Mouse (Mus musculus) 416B (cell line): ENCODE data around the gene Ppfibp1.
A peak's percentile ranks its signal among the peaks of the same experiment; 100 is the strongest.

Experiments
- DNase-seq: peaks from one replicate; pipeline ENCODE4 v3.0.0; 2011; ENCODE audit warnings: low read depth

The Ppfibp1 gene

DNA sequence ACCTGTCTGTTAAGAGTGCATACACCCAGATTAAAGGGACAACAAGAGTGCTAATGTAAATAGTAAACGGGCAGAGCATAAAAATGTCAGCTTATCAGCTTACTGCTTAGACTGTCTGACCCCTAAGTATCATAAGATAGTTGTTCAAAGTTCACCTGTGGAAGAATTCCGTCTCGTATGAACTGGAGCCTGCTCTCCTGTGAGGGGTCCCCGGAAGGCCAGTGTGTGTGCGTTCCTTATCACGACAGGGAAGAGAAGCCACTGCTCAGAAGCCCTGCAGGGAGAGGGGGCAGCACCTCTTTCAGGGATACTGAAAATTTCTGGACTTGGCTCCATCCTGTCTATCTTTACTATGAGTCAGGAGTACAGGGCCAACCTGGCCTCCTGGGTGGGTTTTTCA is 108.7 kb downstream of the Ppfibp1 start:
- DNase-seq, result no peak

DNA sequence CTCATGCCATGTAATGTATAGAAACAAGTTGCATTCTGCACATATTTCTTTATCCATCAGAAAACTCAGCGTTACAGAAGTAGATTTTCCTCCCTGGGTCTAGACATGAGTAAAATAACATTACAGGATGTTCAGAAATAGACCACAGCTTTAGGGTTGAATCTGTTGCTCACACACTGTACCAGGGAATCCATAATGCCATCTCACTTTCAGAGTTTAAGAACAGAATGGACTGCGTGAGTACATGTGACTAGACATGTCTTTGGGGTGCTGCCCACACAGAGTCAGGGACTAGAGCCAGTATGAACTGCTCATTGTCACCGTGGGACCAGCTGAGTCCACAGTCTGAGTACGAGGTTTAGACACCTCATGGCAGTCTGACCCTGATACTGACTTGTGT is 110.4 kb downstream of the Ppfibp1 start:
- DNase-seq, result no peak

DNA sequence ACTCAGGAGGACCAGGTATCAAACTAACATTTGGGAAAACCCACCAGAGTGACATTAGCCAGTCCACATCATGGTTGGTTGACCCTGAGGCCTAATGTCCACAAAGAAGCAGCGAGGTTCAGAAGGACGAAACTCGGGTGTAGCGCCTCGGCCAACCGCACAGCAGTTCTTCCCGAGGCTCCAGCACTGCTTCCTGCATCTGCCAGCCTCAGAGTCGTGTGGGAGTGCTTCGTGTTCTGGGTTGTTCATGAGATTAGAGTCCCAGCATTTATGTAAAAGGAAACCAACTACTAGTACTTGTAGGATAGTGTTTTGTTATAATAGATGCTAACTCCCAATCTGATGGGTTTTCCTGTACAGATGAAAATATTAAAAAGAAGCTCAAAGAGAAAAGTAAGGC is 111.0 kb downstream of the Ppfibp1 start:
- no peak for DNase-seq

GRCm38 (mm10) chr6:146999755-147000154 is 111.5 kb downstream of the Ppfibp1 start:
- no peak for DNase-seq

- DNase-seq, result peak; percentile 59
These were observed 119.9 kb downstream of the Ppfibp1 start for GRCm38 (mm10) chr6:147008148-147008547.

- DNase-seq, result no peak
These were observed 122.1 kb downstream of the Ppfibp1 start for GRCm38 (mm10) chr6:147010358-147010757.

DNA sequence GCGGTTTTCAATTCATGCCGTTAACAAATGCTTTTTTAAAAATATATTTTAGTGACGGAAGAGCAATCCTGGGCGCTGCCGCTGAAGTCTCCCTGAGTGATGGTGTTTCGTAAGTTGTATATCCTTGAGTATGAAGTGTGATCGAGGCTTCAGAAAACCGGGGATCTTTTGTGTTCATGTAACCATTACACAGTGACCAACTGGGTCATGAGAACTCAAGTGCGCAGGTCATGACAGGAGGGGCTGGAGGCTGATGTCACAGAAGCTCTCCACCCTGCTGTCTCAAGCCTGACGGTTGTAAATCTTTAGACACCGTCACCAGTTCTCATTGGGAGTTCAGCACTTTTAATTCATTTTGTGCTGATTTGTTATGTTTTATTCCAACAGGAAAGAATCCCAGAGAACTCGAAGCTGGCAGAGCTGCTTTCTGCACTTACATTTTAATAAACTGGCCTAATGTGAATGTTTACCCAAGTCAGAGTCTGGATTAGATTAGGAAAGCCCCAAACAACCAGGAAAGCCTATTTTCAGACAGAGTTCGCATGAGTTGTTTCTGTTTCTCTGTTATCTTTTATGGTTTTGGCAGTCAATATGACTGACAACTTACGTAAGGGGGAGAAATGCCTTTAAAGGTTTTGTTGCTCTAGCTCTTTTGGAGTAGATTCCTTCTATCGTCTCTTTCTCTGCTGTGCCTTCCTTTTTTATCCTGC is 122.7 kb downstream of the Ppfibp1 start:
- DNase-seq, result no peak

DNA sequence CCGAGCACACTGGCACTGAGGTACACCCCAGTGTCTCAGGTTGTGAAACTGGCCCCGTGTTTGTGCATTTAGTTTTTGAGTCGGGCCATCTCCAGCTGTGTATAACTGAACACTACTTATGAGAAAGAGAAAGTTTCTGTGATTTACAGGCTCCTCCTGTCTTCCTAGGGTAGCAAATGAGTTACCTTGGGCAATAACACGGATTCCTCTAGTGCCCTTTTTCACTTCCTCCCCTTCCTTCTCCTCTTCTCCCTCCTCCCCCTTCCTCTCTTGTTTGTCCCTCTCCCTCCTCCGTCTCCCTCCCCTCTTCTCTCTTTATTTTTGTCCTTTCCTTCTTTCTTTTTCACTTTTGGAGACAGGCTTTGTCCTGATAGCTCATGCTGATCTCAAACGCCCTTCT is 123.3 kb downstream of the Ppfibp1 start:
- no peak for DNase-seq

DNA sequence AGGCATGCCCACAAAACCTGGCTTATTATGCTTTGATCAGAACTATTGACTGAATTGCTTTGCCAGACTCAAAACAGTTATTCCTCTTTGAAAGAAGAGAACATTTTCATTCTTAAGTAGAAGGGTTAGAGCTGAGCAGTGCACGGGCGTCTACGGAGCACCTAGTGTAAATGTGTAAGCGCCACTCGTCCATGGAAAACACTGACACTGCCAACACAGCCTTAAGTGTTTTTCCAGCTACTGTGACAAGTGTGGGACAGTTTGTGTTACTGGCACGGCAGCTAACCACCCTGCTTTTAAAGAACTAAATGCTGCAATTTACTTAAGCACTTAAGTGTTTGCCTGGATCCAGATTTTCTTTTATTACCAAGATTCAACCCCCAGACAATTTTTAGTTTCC is 123.7 kb downstream of the Ppfibp1 start:
- DNase-seq, result no peak

DNA sequence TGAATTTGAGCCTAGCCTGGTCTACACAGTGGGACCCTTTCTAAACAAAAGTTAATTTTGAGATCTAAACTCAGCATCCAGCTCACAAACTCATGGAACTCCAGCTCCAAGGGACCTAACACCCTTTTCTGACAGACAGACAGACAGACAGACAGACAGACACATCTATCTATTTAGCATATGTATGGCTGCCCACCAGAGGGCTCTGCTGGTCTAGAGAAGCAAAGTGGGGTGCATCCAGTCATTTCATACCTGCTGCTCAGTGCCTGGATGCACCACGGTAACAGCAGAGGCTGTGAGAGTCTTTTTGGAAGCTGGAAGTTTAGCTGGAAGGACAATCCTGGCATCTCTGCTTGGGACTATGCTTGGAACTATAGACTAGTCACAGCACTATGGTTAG is 125.3 kb downstream of the Ppfibp1 start:
- peak; percentile 54 for DNase-seq

DNA sequence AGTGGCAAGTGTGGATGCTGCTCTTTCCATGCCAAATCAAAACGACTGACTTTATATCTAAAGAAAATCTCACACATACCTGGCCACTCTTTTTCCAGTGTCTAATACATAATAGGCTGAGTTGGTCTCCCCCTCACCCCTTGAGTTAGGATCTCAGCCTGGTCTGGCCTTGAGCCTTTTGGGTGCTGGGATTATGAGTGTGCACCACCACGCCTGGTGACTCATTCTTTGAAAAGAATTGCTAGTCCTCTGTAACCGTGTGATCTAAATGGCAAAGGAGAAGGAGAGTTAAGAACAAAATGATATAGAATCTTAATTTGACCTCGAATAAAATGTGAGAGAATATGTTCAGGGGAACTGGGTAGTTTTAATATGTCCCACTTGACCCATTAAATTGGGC is 129.6 kb downstream of the Ppfibp1 start:
- DNase-seq, result peak; percentile 14

DNA sequence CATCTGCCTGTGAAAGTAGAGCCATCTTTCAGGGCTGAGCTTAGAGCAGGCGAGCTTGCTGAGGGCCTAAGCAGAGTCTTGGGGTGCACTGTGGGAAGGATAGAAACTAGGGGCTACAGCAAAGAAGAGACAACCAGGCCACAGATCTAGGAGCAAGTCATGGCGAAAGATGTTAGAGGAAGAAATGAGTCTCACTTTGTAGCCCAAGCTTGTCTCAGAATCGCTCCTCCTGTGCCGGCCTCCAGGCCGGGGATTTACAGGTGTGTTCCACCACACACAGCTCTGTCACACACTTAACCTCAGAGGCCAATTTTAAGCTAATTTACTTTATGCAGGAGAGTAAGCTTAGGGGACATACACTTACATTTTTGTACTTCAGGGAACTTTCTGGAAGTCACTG is 130.1 kb downstream of the Ppfibp1 start:
- DNase-seq, result no peak

DNA sequence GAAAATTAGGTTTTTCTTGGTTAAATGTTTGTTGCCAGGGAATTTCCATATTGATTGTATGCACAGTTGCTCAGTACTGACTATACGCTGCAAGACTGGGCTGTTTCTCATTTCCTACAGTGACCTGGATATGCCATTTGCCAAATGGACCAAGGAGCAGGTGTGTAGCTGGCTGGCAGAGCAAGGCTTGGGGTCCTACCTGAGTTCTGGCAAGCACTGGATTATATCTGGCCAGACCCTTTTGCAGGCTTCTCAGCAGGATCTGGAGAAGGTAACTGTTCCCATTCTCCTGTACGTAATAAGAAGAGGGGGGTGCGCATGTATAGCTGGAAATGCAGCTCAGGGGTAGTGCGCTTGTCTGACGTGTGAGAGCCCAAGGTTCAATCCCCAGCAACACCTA is 132.9 kb downstream of the Ppfibp1 start:
- DNase-seq, result no peak

- DNase-seq, result peak; percentile 27
These were observed 134.3 kb downstream of the Ppfibp1 start for GRCm38 (mm10) chr6:147022375-147023132.

GRCm38 (mm10) chr6:147023133-147023395 is 134.8 kb downstream of the Ppfibp1 start:
- no peak for DNase-seq

- DNase-seq, result peak; percentile 39
These were observed 135.3 kb downstream of the Ppfibp1 start for GRCm38 (mm10) chr6:147023568-147023967.

- DNase-seq, result no peak
These were observed 136.5 kb downstream of the Ppfibp1 start for GRCm38 (mm10) chr6:147024761-147025160.

DNA sequence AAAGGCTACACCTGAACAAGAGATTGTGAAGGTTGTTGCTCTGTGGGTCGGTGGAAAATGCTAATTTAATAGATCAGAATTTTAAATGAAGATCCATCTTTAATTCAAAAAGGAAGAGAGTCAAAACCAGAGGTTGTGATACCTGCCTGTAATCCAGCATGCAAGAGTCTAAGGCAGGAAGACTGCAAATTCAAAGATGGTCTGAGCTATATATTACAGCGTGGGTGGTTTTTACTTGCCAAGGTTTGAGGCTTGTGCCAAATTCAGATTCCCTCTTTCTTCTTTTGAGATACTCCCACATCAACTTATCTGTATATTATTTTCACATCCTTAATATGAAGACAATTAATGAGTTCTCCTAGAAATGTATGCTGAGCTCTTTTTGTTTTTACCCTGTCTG is 140.1 kb downstream of the Ppfibp1 start:
- no peak for DNase-seq

DNA sequence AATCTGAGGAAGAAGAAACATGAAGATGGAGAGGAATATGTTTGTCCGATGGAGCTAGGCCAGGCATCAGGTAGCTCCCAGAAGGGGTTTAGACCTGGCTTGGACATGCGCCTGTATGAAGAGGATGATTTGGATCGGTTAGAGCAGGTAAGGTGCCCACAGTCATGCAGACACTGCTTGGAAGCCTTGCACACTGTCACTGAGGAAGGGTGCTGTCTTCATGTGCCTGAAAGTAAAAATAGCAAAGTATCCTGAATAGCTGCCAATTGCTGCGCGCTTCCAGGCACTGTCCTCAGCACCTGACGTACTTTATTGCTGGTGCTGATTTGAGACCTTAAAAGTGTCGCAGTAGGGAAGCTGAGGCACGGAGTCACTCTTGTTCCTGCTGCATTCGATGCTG is 141.3 kb downstream of the Ppfibp1 start:
- no peak for DNase-seq

DNA sequence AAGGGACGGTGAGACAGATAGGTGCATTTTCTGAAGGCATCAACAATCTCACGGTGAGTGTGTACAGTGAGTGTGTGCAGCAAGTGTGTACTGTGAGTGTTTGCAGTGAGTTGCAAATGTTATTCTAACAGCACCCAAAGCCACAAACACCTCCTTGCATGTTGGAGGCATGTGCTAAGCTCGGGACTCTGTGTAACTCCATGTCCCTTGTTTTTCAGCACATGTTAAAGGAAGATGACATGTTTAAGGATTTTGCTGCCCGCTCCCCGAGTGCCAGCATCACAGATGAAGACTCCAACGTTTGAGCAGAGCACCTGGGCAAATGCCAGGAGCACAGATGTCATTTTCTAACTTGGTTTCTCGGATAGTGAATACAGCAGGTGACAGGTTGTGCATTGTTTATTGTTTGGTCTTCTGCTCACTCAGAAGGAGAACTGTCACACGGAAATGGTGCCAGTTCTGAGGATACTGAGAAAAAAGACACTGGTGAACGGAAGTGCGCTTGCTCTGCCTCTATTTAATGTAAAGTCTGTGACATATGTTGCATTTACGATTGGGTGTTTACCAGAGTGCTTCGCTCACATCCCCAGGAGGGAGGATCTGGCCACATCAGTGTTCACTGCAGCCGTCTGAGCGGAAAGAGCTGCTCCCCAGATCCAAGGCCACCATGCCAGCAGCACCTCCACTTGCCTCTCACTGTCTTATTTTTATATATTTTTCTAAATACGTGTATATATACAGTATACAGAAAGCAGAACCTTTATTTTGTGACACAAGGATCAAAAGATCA is 142.0 kb downstream of the Ppfibp1 start:
- DNase-seq, result no peak

- DNase-seq, result no peak
These were observed 144.1 kb downstream of the Ppfibp1 start, which contains the start of gene Rep15 for GRCm38 (mm10) chr6:147032303-147032925. Rep15 (plus strand) TSS chr6:147032584.
